Mouse (Mus musculus): ENCODE results near the gene Dhx40. TPM values are rescaled to one million over a fixed set of nuclear protein-coding genes. Genes with fewer than 3 reads are reported as not detected.
"Not testable (repeated sequence)": the region's sequence is repeated elsewhere in the genome, so short reads cannot be mapped to it uniquely, and the experiment has no call there.

Gene Dhx40
- total RNA-seq, 2 experiments from 2014 or later: 21.2 to 27.0 TPM

DNA sequence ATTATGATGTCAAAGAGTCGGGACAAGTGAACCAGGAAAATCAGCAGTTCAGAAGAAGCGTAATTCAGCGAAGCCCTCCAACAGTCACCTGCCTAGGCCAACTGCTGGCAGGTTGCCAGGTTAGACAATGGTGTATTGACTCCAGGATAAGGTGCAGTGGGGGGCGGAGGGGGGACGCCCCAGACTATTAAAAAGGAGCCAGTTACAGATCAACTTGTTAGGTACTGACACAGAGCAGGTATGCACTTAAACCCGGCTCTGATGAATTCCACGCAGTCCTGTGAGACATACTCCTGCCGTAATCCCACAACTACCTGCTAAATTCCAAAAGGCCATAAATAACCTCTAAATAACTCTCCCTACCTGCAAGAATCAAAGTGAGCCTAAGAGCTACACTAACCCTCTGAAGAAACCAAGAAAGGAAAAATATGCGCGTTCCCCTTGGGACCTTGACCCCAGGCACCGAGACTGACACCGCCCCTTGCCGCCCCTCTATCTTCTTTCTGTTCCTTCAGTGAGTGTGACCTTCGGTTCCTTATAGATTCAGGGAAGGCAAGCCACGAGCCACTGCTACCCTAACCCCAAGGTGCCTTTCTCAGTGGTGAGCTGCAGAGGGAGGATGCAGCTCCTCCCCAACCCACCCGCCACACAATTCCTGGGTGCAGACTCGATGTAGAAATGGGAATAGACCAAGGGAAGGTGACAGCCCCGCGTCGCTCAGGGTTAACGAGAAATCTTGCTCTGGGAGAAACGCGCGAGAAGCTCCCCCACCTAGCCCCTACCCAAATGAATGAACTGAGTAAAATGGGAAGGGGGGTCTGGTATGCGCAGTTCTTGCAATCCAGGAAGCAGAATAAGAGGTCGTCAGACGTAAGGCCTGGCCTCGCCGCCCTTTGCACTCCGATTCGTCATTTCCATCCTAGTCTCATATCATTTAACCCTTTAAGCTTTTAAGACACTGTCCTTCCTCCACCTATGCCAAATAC is 51.1 kb downstream of the Dhx40 start:
- DNase-seq (ENCODE audit: low spot score in 2 of 2): peak; percentile 46 to 58

GRCm38 (mm10) chr11:86752404-86752803 is 55.1 kb downstream of the Dhx40 start:
- DNase-seq (ENCODE audit: low spot score in 2 of 2): no peak

DNA sequence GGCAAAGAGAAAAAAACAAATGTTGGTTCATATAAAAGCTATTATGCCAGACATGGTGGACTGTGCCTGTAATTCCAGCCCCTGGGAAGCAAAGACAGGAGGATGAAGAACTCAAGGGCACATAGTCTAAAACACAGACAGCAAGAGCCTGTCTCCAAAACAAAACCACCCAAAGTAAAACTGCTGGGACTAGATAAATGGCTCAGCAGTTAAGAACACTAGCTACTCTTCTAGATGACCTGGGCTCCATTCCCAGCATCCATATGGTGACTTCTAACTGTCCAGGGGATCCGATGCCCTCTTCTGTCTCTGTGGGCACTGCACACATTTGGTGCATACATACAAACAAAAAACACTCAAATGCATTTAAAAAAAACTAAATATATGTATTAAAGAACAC is 56.5 kb downstream of the Dhx40 start:
- no peak for DNase-seq (ENCODE audit: low spot score in 2 of 2)

- no peak for DNase-seq (ENCODE audit: low spot score in 2 of 2)
These were observed 57.6 kb downstream of the Dhx40 start for GRCm38 (mm10) chr11:86749776-86750423.

DNA sequence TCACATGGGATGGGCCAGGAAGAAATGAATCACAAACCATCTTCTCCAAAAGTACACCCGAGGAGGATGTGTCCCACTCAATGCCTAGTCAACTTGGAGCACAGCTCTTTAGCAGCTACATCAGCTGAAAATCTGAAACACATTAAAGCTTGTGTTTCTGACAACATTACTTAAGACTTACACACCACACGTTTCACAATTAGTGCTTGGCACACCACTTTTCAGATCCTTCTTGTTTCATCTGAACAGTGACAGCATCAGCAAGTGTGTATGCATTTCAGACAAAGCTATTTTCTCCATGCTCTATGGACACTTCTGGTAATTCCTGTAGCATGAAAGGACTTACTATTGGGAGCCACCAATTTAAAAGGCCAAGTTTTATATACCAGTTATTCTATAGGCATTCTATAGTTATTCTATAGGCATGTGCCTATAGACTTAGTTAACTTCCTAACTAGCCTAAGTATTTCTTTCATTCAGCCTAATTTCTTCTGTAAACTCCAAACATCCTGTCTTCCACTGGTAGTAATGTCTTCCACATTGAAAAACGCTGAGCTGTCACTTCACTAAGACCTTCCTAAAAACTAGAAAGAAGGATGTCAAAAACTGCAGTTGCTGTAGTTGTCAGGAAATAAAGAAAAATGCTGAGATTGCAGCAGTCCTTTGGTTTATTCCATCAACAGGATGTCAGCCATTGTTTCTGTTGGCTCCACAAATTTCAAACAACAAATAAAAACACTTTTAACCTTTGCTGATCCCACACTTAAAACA is 61.7 kb downstream of the Dhx40 start:
- DNase-seq (ENCODE audit: low spot score in 2 of 2): no peak

DNA sequence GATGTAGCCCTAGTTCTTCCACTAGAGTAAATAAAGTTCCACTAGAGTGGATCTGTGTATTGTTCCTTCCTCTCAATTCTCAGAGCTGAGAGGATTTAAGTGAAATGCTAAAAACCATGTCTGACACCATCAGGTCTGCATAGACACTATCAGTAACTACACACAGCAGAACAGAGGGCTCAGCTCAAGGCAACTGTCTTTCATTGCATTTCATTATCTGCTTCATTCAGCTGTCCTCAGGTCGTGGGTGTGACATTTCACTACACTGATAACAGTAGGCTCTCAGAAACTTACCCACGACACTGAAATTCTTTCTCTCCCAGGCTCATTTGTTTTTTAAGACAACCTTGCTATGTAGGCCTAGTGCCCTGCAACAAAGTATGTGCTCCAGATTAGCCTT is 64.9 kb downstream of the Dhx40 start:
- no peak for DNase-seq (ENCODE audit: low spot score in 2 of 2)

DNA sequence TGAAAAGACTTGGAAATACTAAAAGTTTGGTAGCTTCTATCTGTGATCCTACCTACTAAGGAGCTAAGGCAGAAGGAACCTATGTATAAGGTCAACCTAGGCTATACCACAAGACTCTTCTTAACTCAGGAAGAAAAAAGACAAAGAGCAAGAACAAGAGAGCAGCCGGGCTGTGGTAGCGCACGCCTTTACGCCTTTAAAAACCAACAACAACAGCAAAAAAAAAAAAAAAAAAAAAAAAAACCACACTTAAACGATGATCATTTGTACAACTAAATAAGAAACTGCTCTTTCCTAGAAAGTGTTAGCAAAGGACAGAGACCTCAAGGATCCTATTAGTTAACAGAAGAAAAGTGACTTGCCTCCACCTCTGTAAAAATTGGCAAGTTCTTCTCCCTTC is 66.0 kb downstream of the Dhx40 start:
- no peak for DNase-seq (ENCODE audit: low spot score in 2 of 2)

DNA sequence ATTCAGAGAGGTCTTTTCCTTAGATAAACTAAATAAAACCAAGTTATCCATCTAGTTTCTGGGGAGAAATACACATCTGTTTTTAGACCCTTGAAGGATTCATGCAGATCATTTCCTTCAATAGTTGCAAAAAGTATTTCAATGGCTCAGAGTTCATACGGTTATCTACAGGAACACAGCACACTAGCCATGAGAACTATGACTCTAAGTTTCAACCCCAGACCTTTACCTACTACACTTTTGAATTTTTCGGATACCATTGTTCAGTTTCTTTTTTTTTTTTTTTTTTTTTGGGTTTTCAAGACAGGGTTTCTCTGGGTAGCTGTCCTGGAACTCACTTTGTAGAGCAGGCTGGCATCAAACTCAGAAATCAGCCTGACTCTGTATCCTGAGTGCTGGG is 68.1 kb downstream of the Dhx40 start:
- no peak for DNase-seq (ENCODE audit: low spot score in 2 of 2)

- DNase-seq (ENCODE audit: low spot score in 2 of 2): no peak
These were observed 68.6 kb downstream of the Dhx40 start for GRCm38 (mm10) chr11:86738956-86739355.

- not testable (repeated sequence) for DNase-seq (ENCODE audit: low spot score in 2 of 2)
These were observed 69.2 kb downstream of the Dhx40 start for GRCm38 (mm10) chr11:86738308-86738707.

DNA sequence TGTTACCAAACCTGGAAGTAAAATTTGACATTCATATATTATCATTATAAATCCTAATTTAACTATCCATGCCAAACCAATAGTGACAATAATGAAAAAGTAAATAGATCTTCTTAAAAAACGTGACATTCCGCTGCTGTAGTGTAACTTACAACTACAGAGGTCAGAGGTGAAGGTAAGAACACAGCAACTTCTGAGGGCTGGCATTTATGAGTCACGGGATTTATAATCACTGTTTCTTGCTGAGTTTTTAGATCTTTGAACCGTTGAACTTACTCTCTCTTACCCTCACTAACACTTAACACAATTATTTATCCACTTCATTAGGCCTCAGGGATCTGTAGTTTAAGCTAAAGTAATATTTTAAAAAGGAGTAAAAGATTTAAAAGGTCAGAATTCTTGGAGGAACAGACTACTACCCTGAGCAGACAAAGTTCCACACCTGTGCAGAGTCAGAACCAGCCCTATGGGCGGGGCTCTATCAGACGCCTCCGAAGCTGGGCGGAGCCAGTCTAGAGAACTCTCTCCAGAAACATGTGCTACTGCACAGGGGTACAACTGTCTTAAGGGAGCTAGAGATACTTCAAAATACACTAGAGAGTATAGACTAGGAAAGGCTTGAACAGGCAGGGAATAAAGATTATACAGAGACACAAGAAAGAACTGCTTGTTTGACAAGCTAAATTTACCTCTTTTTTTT is 70.1 kb downstream of the Dhx40 start:
- DNase-seq (ENCODE audit: low spot score in 2 of 2): no peak

GRCm38 (mm10) chr11:86734993-86735392 is 72.6 kb downstream of the Dhx40 start:
- DNase-seq (ENCODE audit: low spot score in 2 of 2): no peak

- DNase-seq (ENCODE audit: low spot score in 2 of 2): no peak
These were observed 73.2 kb downstream of the Dhx40 start for GRCm38 (mm10) chr11:86734241-86734939.

DNA sequence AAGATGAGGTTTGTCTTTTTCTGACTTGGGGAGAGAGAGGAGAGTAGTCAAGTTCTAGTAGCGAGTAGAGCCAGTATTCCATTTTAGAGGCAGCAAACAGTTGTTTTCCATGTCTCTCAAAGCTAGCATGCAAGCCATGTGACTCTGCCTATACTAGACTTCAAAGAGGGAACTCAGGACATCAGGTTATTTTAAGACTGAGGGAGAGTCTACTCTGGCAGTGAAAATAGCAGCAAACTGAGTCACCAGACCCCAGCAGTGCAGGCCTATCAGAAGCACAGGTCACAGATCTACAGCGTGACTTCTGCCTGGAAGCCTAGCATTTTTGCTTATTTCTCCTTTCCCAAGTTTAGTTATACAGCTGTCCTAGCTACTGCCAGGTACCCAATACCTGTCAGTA is 76.1 kb downstream of the Dhx40 start:
- no peak for DNase-seq (ENCODE audit: low spot score in 2 of 2)

DNA sequence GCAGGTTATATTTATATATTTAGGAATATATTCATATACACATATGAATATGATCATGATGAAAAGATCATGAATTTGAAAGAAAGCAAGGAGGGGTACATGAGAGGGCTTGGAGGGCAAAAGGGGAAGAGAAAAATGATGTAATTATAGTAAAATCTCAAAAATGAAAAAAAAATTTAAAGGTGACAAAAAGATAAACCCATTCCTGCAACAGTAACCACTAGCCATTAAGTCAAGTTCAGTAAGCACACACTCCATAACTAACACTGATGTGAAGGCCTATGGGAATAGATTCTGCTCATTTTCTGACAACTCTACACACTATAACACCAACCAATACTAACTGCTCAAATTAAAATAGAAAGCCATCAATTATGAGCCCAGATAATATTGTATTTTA is 81.9 kb downstream of the Dhx40 start:
- DNase-seq (ENCODE audit: low spot score in 2 of 2): no peak

DNA sequence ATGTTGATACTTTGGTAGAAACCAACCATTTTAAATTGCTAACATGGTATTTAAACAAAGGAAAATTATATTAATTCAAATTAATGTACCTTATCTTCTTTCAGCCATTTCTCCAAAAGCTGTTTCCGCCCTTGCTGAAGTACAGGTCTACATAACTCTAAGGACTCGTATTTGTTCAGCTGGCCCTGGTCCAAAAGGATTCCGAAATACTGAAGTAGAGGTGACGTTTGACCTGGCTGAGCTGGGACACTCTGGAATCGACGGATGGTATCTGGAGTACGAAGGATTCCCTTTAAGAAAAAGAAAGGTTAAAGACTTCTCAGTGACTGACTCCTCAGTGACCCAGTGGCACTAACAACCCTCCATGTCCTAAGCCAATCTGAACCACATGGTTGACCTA is 82.6 kb downstream of the Dhx40 start:
- DNase-seq (ENCODE audit: low spot score in 2 of 2): no peak

- DNase-seq (ENCODE audit: low spot score in 2 of 2): no peak
These were observed 83.5 kb downstream of the Dhx40 start for GRCm38 (mm10) chr11:86724004-86724403.

GRCm38 (mm10) chr11:86719390-86719789 is 88.2 kb downstream of the Dhx40 start:
- DNase-seq (ENCODE audit: low spot score in 2 of 2): no peak
